In genomic region chr8:123504591-123505195, GRCm38 (mm10) we compare ENCODE assay signal across 25 mouse cellular contexts. TPM values are rescaled to one million over a fixed set of nuclear protein-coding genes. Genes with fewer than 3 reads are reported as not detected.
DNase-seq lines count a peak whose midpoint lies in the region; ATAC-seq and TF ChIP-seq lines count a peak whose summit lies in the region.
"Had no signal": no experiment of that assay in that cellular context is flagged by ENCODE, and none has a peak within 500 bp of the region (broad histone marks: within the 10 kb centered on the region; RNA-seq: fewer than 3 reads in every experiment).

No protein-coding gene starts in this region.

- POLR2A ChIA-PET in Patski (lab: Charles Lee), result interaction anchor here (0.7 kb wide), 1 partner anchor 11 kb away, joined by 3 read pairs; no protein-coding TSS in a partner anchor

- H3K79me2 ChIP-seq in myocyte (ENCODE audit: control insufficient read depth, insufficient read depth), result no peaks in the 10 kb centered on the region

- no peak for TF ChIP-seq POLR2A in myocyte (IDR thresholded peaks at IDR 0.05; ENCODE audit: insufficient read length, low read depth)

- peaks cover 66% of the 10 kb centered on the region for H3K36me3 ChIP-seq in kidney, embryonic 14.5 days (ENCODE audit: control insufficient read depth, insufficient read depth, low read length)
- H3K36me3 ChIP-seq in midbrain, embryonic 15.5 days (replicated peaks), result peaks cover 86% of the 10 kb centered on the region
- H3K36me3 ChIP-seq in midbrain, embryonic 11.5 days (ENCODE audit: control insufficient read depth, insufficient read depth, low read length), result peaks cover 41% of the 10 kb centered on the region
- peaks cover 22% of the 10 kb centered on the region for H3K36me3 ChIP-seq in myocyte (ENCODE audit: control insufficient read depth, insufficient read depth)

- no peak overlapping the region for H3K4me2 ChIP-seq in kidney, embryonic 14.5 days (replicated peaks; ENCODE audit: low read depth, low read length)
- no peak overlapping the region for H3K4me2 ChIP-seq in midbrain, embryonic 15.5 days
- H3K4me2 ChIP-seq in midbrain, embryonic 11.5 days, result no peak overlapping the region
- H3K4me2 ChIP-seq in myocyte (ENCODE audit: low read depth), result no peak overlapping the region
- H3K4me2 ChIP-seq: heart, embryonic 15.5 days; liver, embryonic 15.5 days; lung, embryonic 15.5 days; neural tube, embryonic 13.5 days had no signal

- H3K9me3 ChIP-seq in kidney, embryonic 14.5 days (ENCODE audit: control insufficient read depth, low read length), result no peaks in the 10 kb centered on the region
- no peaks in the 10 kb centered on the region for H3K9me3 ChIP-seq in midbrain, embryonic 15.5 days
- H3K9me3 ChIP-seq in midbrain, embryonic 11.5 days (ENCODE audit: control insufficient read depth, low read length), result 0 out of 2 replicates have a peak, but pooled peaks cover 2% of the 10 kb centered on the region
- H3K9me3 ChIP-seq: heart, embryonic 15.5 days; limb, embryonic 10.5 days; liver, embryonic 15.5 days; lung, embryonic 15.5 days; neural tube, embryonic 13.5 days had no signal

- H3K9ac ChIP-seq in kidney, embryonic 14.5 days (ENCODE audit: low read depth, low read length), result no peak overlapping the region
- no peak overlapping the region for H3K9ac ChIP-seq in midbrain, embryonic 15.5 days
- no peak overlapping the region for H3K9ac ChIP-seq in midbrain, embryonic 11.5 days (ENCODE audit: low read length)
- H3K9ac ChIP-seq: heart, embryonic 15.5 days; liver, embryonic 15.5 days; lung, embryonic 15.5 days; neural tube, embryonic 13.5 days had no signal

- TF ChIP-seq CTCF in Patski (IDR thresholded peaks at IDR 0.05), result no peak

- peaks cover 12% of the 10 kb centered on the region for H3K4me1 ChIP-seq in kidney, embryonic 14.5 days (ENCODE audit: control insufficient read depth, insufficient read depth, low read length)
- H3K4me1 ChIP-seq in midbrain, embryonic 15.5 days, result no peaks in the 10 kb centered on the region
- H3K4me1 ChIP-seq in midbrain, embryonic 11.5 days (ENCODE audit: control insufficient read depth, insufficient read depth, low read length), result no peaks in the 10 kb centered on the region
- H3K4me1 ChIP-seq: forebrain, embryonic 10.5 days; heart, embryonic 15.5 days; limb, embryonic 10.5 days; liver, embryonic 15.5 days; lung, embryonic 15.5 days; neural tube, embryonic 13.5 days had no signal

- 48% methylated on average over 9 of the region's 9 CpGs for WGBS in kidney, embryonic 14.5 days
- 90% methylated on average over 9 of the region's 9 CpGs for WGBS in midbrain, embryonic 15.5 days
- 90% methylated on average over 9 of the region's 9 CpGs for WGBS in midbrain, embryonic 11.5 days

- in situ Hi-C loops in Patski (cut with MboI; ENCODE audit: low pct_unique_long_range_greater_than_20kb), result no loop called here

- peak; percentile 61 for ATAC-seq in kidney, embryonic 14.5 days (ENCODE audit: low FRiP score, low TSS enrichment)
- ATAC-seq in midbrain, embryonic 15.5 days (replicated peaks), result 0 out of 2 replicates have a peak, but pooled peaks have one; percentile 7
- ATAC-seq in midbrain, embryonic 11.5 days (ENCODE audit: low FRiP score), result no peak
- peak; percentile 91 for ATAC-seq in Patski
- ATAC-seq: inflammation-experienced regulatory T-cells, adult 6 months had no signal

- H3ac ChIP-seq in myocyte (ENCODE audit: control insufficient read depth, insufficient read length), result no peak overlapping the region

- no peak for DNase-seq in kidney, postnatal 36 days
- no peak for DNase-seq in midbrain, embryonic 11.5 days (ENCODE audit: low spot score, missing footprints)
- DNase-seq in Patski (ENCODE audit: low read depth, low spot score), result peak; percentile 70
- DNase-seq in adrenal gland, postnatal 36 days, result no peak
- DNase-seq: adrenal gland, adult 2 months; cerebellum, adult 18-20 months; cerebellum, postnatal 14 days; heart, postnatal 4 days; kidney, adult 8-10 months; liver; lung, postnatal 36 days; thymus, postnatal 36 days had no signal

- H3K4me3 ChIP-seq in kidney, embryonic 14.5 days (ENCODE audit: low read length), result no peak overlapping the region
- H3K4me3 ChIP-seq in midbrain, embryonic 15.5 days, result no peak overlapping the region
- no peak overlapping the region for H3K4me3 ChIP-seq in midbrain, embryonic 11.5 days (ENCODE audit: low read depth, low read length)
- H3K4me3 ChIP-seq in myocyte, result no peak overlapping the region
- H3K4me3 ChIP-seq: forebrain, embryonic 10.5 days; heart, embryonic 15.5 days; limb, embryonic 10.5 days; liver, embryonic 15.5 days; lung, embryonic 15.5 days; megakaryocyte, embryonic 14.5 days; neural tube, embryonic 13.5 days had no signal

- H3K27me3 ChIP-seq in kidney, embryonic 14.5 days (ENCODE audit: control insufficient read depth, insufficient read depth, low read length), result no peaks in the 10 kb centered on the region
- no peaks in the 10 kb centered on the region for H3K27me3 ChIP-seq in midbrain, embryonic 15.5 days (replicated peaks)
- H3K27me3 ChIP-seq in midbrain, embryonic 11.5 days (ENCODE audit: control insufficient read depth, insufficient read depth, low read length), result no peaks in the 10 kb centered on the region
- H3K27me3 ChIP-seq in Patski, result no peaks in the 10 kb centered on the region
- H3K27me3 ChIP-seq in myocyte (ENCODE audit: control insufficient read depth, insufficient read depth, insufficient read length), result no peaks in the 10 kb centered on the region
- H3K27me3 ChIP-seq: heart, embryonic 15.5 days; liver, embryonic 15.5 days; lung, embryonic 15.5 days; neural tube, embryonic 13.5 days had no signal

- CTCF ChIA-PET in Patski (lab: Charles Lee), result interaction anchor here (1.6 kb wide), 2 partner anchors 10 to 22 kb away, joined by 3 to 7 read pairs; partner anchors contain the start of gene Dbndd1

- no peak overlapping the region for H3K27ac ChIP-seq in kidney, embryonic 14.5 days (ENCODE audit: low read depth, low read length)
- H3K27ac ChIP-seq in midbrain, embryonic 15.5 days, result 0 out of 2 replicates have a peak overlapping the region, but pooled peaks have one; percentile 11
- no peak overlapping the region for H3K27ac ChIP-seq in midbrain, embryonic 11.5 days (ENCODE audit: low read depth, low read length)
- H3K27ac ChIP-seq: forebrain, embryonic 10.5 days; heart, embryonic 15.5 days; limb, embryonic 10.5 days; liver, embryonic 15.5 days; lung, embryonic 15.5 days; neural tube, embryonic 13.5 days had no signal

TF ChIP-seq in myocyte, 11 proteins besides CTCF, POLR2A, EP300 and RAD21:
- TF ChIP-seq CEBPB (IDR thresholded peaks at IDR 0.05; ENCODE audit: insufficient read depth, poor library complexity, severe bottlenecking), result no peak
- peak in 2 of 3 experiments; percentile 8 to 71 for TF ChIP-seq MYOG (IDR thresholded peaks at IDR 0.05; ENCODE audit: control insufficient read depth in 1 of 3, insufficient read depth in 1 of 3, insufficient read length in 2 of 3, low read depth in 2 of 3)
- no peak for TF ChIP-seq SRF (IDR thresholded peaks at IDR 0.05; ENCODE audit: control insufficient read depth, insufficient read length, low read depth)
- peak in 1 of 3 experiments; percentile 78 for TF ChIP-seq MYOD1 (IDR thresholded peaks at IDR 0.05; ENCODE audit: control insufficient read depth in 1 of 3, insufficient read length in 2 of 3, low read depth in 2 of 3)

RNA-seq across cellular contexts. Expression of gene Dbndd1, which starts 10.6 kb away (rescaled TPM):
- 3.4 and 4.8 TPM in 2 replicates for polyA plus RNA-seq in kidney, embryonic 14.5 days (2014; fragmentation: Nextera tagmentation; extraction: Ambion mirVana)
- 106 and 107 TPM in 2 replicates for polyA plus RNA-seq in midbrain, embryonic 15.5 days (2015; fragmentation: Nextera tagmentation; extraction: Ambion mirVana)
- polyA plus RNA-seq in midbrain, embryonic 11.5 days (2014; fragmentation: Nextera tagmentation; extraction: Ambion mirVana), result 34.4 and 37.2 TPM in 2 replicates
- 12.1 TPM for polyA plus RNA-seq in Patski (2021)
- 14.2 TPM for polyA plus RNA-seq in myocyte (2012; fragmentation: generic; extraction: Trizol)
- total RNA-seq in adrenal gland, postnatal 36 days (2021), result under 1 TPM in 1 of 2 experiments, not detected in 1; 0.43 TPM
- total RNA-seq: gastrocnemius, adult 8-10 months; heart, postnatal 4 days had no signal
- polyA plus RNA-seq: spleen, adult 2 months had no signal

RNA-seq across cellular contexts. Expression of gene Gas8, which starts 13.9 kb away (rescaled TPM):
- 32.9 and 36.2 TPM in 2 replicates for polyA plus RNA-seq in kidney, embryonic 14.5 days (2014; fragmentation: Nextera tagmentation; extraction: Ambion mirVana)
- polyA plus RNA-seq in midbrain, embryonic 15.5 days (2015; fragmentation: Nextera tagmentation; extraction: Ambion mirVana), result 44.4 and 45.6 TPM in 2 replicates
- 38.5 and 43.1 TPM in 2 replicates for polyA plus RNA-seq in midbrain, embryonic 11.5 days (2014; fragmentation: Nextera tagmentation; extraction: Ambion mirVana)
- polyA plus RNA-seq in Patski (2021) (55.7 TPM), myocyte (2012; fragmentation: generic; extraction: Trizol) (25.6 TPM)
- total RNA-seq in adrenal gland, postnatal 36 days (2021), result 10 to 100 TPM; 12.1 to 14.7 TPM

RNA-seq across cellular contexts. Expression of gene Afg3l1, which starts 27.0 kb away (rescaled TPM):
- polyA plus RNA-seq in kidney, embryonic 14.5 days (2014; fragmentation: Nextera tagmentation; extraction: Ambion mirVana), result 36.2 and 43.2 TPM in 2 replicates
- polyA plus RNA-seq in midbrain, embryonic 15.5 days (2015; fragmentation: Nextera tagmentation; extraction: Ambion mirVana), result 52.6 and 59.0 TPM in 2 replicates
- polyA plus RNA-seq in midbrain, embryonic 11.5 days (2014; fragmentation: Nextera tagmentation; extraction: Ambion mirVana), result 38.4 and 39.9 TPM in 2 replicates
- polyA plus RNA-seq in Patski (2021), result 63.4 TPM
- 35.0 TPM for polyA plus RNA-seq in myocyte (2012; fragmentation: generic; extraction: Trizol)
- 10 to 100 TPM; 64.2 TPM for total RNA-seq in adrenal gland, postnatal 36 days (2021)
